Mouse (Mus musculus) limb, embryonic 14.5 days (tissue): ENCODE results near the gene Hectd3. TPM values are rescaled to one million over a fixed set of nuclear protein-coding genes. Genes with fewer than 3 reads are reported as not detected.

Source experiments
- ATAC-seq: fragments of 200-750 bp; cut with Nextera tagmentation; 2 replicates; pipeline ENCODE4 v1.8.0; 2017; ENCODE audit warnings: low read depth, moderate number of reproducible peaks, moderate TSS enrichment; ENCODE audit not compliant: low FRiP score
- DNase-seq: peaks from one replicate; pipeline ENCODE4 v3.0.0-alpha.2; 2015; ENCODE audit warnings: low spot score
- H3K27ac ChIP-seq: fragments of 300-500 bp; sonication (generic); replicated peaks from 2 replicates; pipeline ENCODE4 v1.5.1; 2014; ENCODE audit warnings: low read depth, mild to moderate bottlenecking, low read length, moderate library complexity, mixed read lengths
- H3K27me3 ChIP-seq: fragments of 300-500 bp; sonication (generic); 2 replicates; pipeline ENCODE4 v1.6.1; 2014; ENCODE audit warnings: low read length, mixed read lengths; ENCODE audit not compliant: control insufficient read depth, insufficient read depth
- H3K36me3 ChIP-seq: fragments of 300-500 bp; sonication (generic); 2 replicates; pipeline ENCODE4 v1.6.1; 2014; ENCODE audit warnings: mild to moderate bottlenecking, low read length, moderate library complexity, mixed read lengths; ENCODE audit not compliant: control insufficient read depth, insufficient read depth
- H3K4me1 ChIP-seq: fragments of 300-500 bp; sonication (generic); 2 replicates; pipeline ENCODE4 v1.6.1; 2014; ENCODE audit warnings: antibody characterized with exemption, low read length, mixed read lengths; ENCODE audit not compliant: control insufficient read depth, insufficient read depth
- H3K4me2 ChIP-seq: fragments of 300-500 bp; sonication (generic); replicated peaks from 2 replicates; pipeline ENCODE4 v1.6.1; 2014; ENCODE audit warnings: low read depth, mild to moderate bottlenecking, low read length, moderate library complexity; ENCODE audit not compliant: severe bottlenecking
- H3K4me3 ChIP-seq: fragments of 300-500 bp; sonication (generic); replicated peaks from 2 replicates; pipeline ENCODE4 v1.5.1; 2014; ENCODE audit warnings: low read length
- H3K9ac ChIP-seq: fragments of 300-500 bp; sonication (generic); 2 replicates; pipeline ENCODE4 v1.6.1; 2014; ENCODE audit warnings: mild to moderate bottlenecking, low read depth, low read length, moderate library complexity; ENCODE audit not compliant: severe bottlenecking
- H3K9me3 ChIP-seq: fragments of 300-500 bp; sonication (generic); 2 replicates; pipeline ENCODE4 v1.6.1; 2016; ENCODE audit warnings: low read length; ENCODE audit not compliant: control insufficient read depth
- POLR2A ChIP-seq: fragments of 200-500 bp; IDR thresholded peaks from 2 replicates; pipeline ENCODE4 v1.8.0; 2012; ENCODE audit warnings: inconsistent platforms, mild to moderate bottlenecking, moderate library complexity, borderline replicate concordance; ENCODE audit not compliant: insufficient read depth, insufficient read length; ENCODE audit errors: extremely low read depth
- WGBS: fragments of 180-500 bp; shearing (Covaris S2); extraction: QIAGEN DNeasy Blood & Tissue Kit; methylation state at CpG from one replicate; pipeline ENCODE4 v1.1.7; 2014; 5-methylcytosine and 5-hydroxymethylcytosine counted together
- polyA plus RNA-seq, 2 experiments: library from polyadenylated mRNA; depleted of rRNA in 1 of 2; stranded (reverse) in 1 of 2; unstranded in 1 of 2; fragments of >200 nt; fragmentation: Nextera tagmentation in 1 of 2; extraction: Ambion mirVana in 1 of 2; gene quantifications; 2 replicates each; pipeline versions ENCODE4 v1.2.1 to v1.2.3; 2012 to 2014

Hectd3 gene
- polyA plus RNA-seq, 2 experiments: 11.2 to 24.6 TPM

DNA sequence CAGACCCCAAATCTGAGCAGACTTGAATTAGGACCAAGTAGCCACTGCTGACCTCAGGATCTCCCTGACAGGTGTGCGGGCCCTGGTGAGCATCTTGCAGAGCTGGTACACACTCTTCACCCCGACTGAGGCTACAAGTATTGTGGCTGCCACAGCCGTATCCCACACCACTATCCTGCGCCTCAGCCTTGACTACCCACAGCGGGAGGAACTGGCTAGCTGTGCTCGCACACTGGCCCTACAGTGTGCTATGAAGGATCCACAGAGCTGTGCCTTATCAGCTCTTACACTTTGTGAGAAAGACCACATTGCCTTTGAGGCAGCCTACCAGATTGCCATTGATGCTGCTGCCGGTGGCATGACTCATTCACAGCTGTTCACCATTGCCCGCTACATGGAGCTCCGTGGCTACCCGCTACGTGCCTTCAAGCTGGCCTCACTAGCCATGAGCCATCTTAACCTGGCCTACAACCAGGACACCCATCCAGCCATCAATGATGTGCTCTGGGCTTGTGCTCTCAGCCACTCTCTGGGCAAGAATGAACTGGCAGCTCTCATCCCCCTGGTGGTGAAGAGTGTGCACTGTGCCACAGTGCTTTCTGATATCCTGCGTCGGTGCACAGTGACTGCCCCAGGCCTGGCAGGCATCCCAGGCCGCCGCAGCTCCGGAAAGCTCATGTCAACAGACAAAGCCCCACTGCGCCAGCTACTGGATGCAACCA is 8.6 kb upstream of the Hectd3 start:
- no peaks in the 10 kb centered on the region for H3K27me3 ChIP-seq
- ATAC-seq (peak; percentile 58; the same call in 1 of the 2 replicates), DNase-seq (peak; percentile 63)
- 68% methylated on average over 17 of the region's 17 CpGs for WGBS
- no peak overlapping the region for H3K27ac ChIP-seq
- H3K9me3 ChIP-seq: no peaks in the 10 kb centered on the region
- H3K4me3 ChIP-seq: no peak overlapping the region
- H3K4me1 ChIP-seq: no peaks in the 10 kb centered on the region
- H3K4me2 ChIP-seq: no peak overlapping the region
- no peak overlapping the region for H3K9ac ChIP-seq
- no peak for TF ChIP-seq POLR2A
- H3K36me3 ChIP-seq: peaks cover 17% of the 10 kb centered on the region

DNA sequence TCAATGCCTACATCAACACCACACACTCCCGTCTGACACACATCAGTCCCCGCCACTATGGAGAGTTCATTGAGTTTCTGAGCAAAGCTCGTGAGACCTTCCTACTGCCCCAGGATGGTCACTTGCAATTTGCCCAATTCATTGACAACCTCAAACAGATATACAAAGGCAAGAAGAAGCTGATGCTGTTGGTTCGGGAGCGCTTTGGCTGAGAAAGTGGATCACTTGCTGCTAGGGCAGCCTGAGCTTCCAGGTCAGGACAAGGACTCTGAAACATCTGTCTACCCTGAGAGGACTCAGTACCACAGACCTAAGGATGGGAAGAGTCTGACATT is 8.0 kb upstream of the Hectd3 start:
- WGBS: 77% methylated on average over 5 of the region's 5 CpGs
- Histone ChIP-seq H3K9me3 (no peaks in the 10 kb centered on the region), H3K4me2 (no peak overlapping the region), H3K27me3 (no peaks in the 10 kb centered on the region), H3K27ac (no peak overlapping the region), H3K4me3 (no peak overlapping the region), H3K36me3 (peaks cover 17% of the 10 kb centered on the region), H3K9ac (no peak overlapping the region), H3K4me1 (no peaks in the 10 kb centered on the region)
- DNase-seq: no peak
- TF ChIP-seq POLR2A: no peak
- no peak for ATAC-seq

DNA sequence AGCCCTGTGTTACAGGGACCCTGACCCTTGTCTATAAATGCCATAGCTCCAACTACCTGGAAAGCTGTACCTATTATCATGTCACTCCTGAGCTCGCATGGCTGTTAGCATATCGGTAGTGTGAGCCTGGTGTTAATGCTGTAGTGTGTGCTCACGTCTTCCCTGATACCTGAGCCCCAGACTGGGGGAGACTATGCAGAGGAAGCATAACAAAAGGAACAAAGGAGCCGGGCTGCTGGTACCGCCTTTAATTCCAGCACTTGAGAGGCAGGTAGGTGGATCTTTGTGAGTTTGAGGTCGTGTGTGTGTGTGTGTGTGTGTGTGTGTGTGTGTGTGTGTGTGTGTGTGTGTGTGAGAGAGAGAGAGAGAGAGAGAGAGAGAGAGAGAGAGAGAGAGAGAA is 5.4 kb upstream of the Hectd3 start:
- no peak for ATAC-seq
- no peaks in the 10 kb centered on the region; the same call in 1 of the 2 replicates for H3K4me1 ChIP-seq
- no peaks in the 10 kb centered on the region for H3K9me3 ChIP-seq
- peaks cover 17% of the 10 kb centered on the region for H3K36me3 ChIP-seq
- TF ChIP-seq POLR2A: no peak
- 72% methylated on average over 6 of the region's 6 CpGs for WGBS
- no peak for DNase-seq
- H3K9ac ChIP-seq: no peak overlapping the region
- no peak overlapping the region for H3K4me3 ChIP-seq
- H3K4me2 ChIP-seq: no peak overlapping the region
- H3K27ac ChIP-seq: no peak overlapping the region
- no peaks in the 10 kb centered on the region for H3K27me3 ChIP-seq

DNA sequence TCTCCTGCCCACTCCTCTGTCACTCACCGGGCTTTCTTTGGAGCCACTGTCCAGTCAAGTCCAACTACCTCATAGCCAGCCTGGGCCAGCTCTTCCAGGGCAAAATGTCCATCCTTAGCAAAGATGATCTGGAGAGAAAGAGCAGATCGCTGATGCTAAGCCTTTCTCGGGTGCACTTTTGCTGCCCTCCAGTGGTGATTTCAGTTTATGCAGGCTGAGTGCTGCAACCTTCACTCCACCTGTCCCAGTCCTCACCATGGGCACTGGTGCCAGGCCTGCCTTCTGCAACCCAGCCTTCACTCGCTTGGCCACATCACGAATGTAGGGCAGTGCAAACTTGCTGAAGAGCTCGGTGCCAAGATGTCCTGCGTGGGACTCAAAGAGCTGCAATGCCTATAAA is 3.8 kb upstream of the Hectd3 start:
- DNase-seq (peak; percentile 78), ATAC-seq (no peak)
- H3K4me1 ChIP-seq: peaks cover 8% of the 10 kb centered on the region
- no peaks in the 10 kb centered on the region for H3K27me3 ChIP-seq
- H3K27ac ChIP-seq: no peak overlapping the region
- 12% methylated on average over 7 of the region's 7 CpGs for WGBS
- peaks cover 17% of the 10 kb centered on the region for H3K36me3 ChIP-seq
- no peak overlapping the region for H3K9ac ChIP-seq
- TF ChIP-seq POLR2A: no peak
- H3K9me3 ChIP-seq: no peaks in the 10 kb centered on the region
- H3K4me3 ChIP-seq: no peak overlapping the region
- H3K4me2 ChIP-seq: no peak overlapping the region

DNA sequence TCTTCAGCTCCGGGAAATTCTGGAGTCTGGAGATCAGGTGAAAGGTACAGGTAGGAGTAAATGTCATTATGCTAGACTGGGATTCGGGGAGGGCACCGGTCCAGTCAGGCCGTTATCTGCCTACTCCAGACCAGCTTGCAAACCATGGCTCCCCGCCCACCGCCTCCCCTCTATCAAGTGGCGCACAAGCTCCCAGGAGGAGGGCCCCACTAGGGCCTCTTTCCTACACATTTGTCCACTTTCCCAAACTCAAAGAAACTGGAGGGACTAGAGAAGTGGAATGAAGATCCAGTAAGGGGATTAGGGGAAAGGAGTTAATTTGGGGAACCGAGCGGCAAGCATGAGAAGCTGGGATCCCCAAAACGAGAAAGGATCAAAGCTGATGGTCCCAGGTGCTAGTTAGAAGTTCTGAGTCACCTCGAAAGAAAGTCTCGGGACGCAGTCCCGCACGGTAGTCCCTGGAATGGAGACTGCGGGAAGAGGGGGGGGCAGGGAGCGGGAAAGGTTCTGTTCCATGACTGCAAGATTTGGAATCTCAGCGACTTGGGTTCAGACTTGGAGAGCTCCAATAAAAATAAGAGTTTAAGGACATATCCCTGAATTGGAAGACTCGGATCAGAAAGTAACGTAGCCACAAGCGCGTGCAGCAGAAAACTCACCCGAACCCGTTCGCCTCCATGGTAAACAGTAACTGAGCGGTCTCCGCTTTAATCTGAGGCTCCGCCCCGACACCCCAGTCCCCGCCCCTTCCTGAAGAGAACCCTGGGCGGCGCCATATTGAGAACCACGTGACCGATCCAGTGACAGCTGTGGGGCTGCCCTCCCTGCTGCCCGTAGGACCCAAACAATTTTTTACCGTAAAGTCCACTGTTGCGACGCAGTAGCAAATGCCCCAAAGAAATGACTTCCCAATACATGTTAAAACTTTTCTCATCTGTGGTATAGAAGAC is 1.2 kb upstream of the Hectd3 start, which contains the start of gene Urod:
Gene Urod, minus strand, starts transcription at position 742 of the 950 bp plus-strand sequence.
- peak within 1 kb of the TSS; percentile 99 for H3K4me2 ChIP-seq
- peak within 1 kb of the TSS; percentile 61 for H3K27ac ChIP-seq
- TF ChIP-seq POLR2A: no peak
- 1% methylated on average over 38 of the region's 38 CpGs for WGBS
- H3K36me3 ChIP-seq: peaks cover 23% of the 10 kb centered on the region
- ATAC-seq: peak; percentile 96
- H3K9me3 ChIP-seq: no peaks in the 10 kb centered on the region
- H3K9ac ChIP-seq: peak within 1 kb of the TSS; percentile 75
- H3K27me3 ChIP-seq: no peaks in the 10 kb centered on the region
- H3K4me1 ChIP-seq: peaks cover 8% of the 10 kb centered on the region
- H3K4me3 ChIP-seq: peak within 1 kb of the TSS; percentile 90
- peak; percentile 98 for DNase-seq
